Mouse (Mus musculus) G1E (cell line): Measurements from ENCODE around the gene Dazap2.

Experiments
- CTCF ChIP-seq: IDR thresholded peaks from 2 replicates; pipeline ENCODE4 v1.5.1; 2012; ENCODE audit warnings: low read depth, low read length, inconsistent platforms, mixed read lengths
- GATA1 ChIP-seq: IDR thresholded peaks from 2 replicates; pipeline ENCODE4 v1.6.1; 2012; ENCODE audit warnings: borderline replicate concordance, low read length, inconsistent platforms, mixed read lengths
- GATA2 ChIP-seq: IDR thresholded peaks from 2 replicates; pipeline ENCODE4 v1.6.1; 2012; ENCODE audit warnings: low read depth, low read length, inconsistent platforms, borderline replicate concordance
- POLR2AphosphoS5 ChIP-seq: IDR thresholded peaks from 2 replicates; pipeline ENCODE4 v1.6.1; 2012; ENCODE audit warnings: low read depth, low read length, inconsistent platforms; ENCODE audit not compliant: insufficient replicate concordance
- TAL1 ChIP-seq: conservative IDR thresholded peaks from 2 replicates; pipeline ENCODE4 v1.6.1; 2012; ENCODE audit warnings: low read depth, low read length, inconsistent platforms, mixed read lengths

- TF ChIP-seq TAL1 (no peak), CTCF (no peak), GATA1 (no peak), GATA2 (no peak), POLR2AphosphoS5 (no peak)
Observed at GRCm38 (mm10) chr15:100670004-100670403, 54.9 kb downstream of the Dazap2 start.
